Mouse (Mus musculus) neural tube, embryonic 11.5 days (tissue): ENCODE results near the gene Zzef1. TPM values are rescaled to one million over a fixed set of nuclear protein-coding genes. Genes with fewer than 3 reads are reported as not detected.

Source experiments
- ATAC-seq: fragments of 200-750 bp; cut with Nextera tagmentation; 2 replicates; pipeline ENCODE4 v1.8.0; 2017; ENCODE audit warnings: moderate number of reproducible peaks, mild to moderate bottlenecking, moderate TSS enrichment, moderate library complexity; ENCODE audit not compliant: insufficient read depth, low FRiP score, low TSS enrichment
- DNase-seq: peaks from one replicate; pipeline ENCODE4 v3.0.0-alpha.2; 2015; ENCODE audit warnings: low spot score
- H3K27ac ChIP-seq: fragments of 300-500 bp; sonication (generic); 2 replicates; pipeline ENCODE4 v1.5.1; 2014; ENCODE audit warnings: low read depth, mild to moderate bottlenecking, low read length
- H3K27me3 ChIP-seq: fragments of 300-500 bp; sonication (generic); 2 replicates; pipeline ENCODE4 v1.6.1; 2014; ENCODE audit warnings: mild to moderate bottlenecking, low read length, mixed read lengths; ENCODE audit not compliant: control insufficient read depth, insufficient read depth
- H3K36me3 ChIP-seq: fragments of 300-500 bp; sonication (generic); 2 replicates; pipeline ENCODE4 v1.6.1; 2014; ENCODE audit warnings: mild to moderate bottlenecking, low read length, moderate library complexity, mixed read lengths; ENCODE audit not compliant: control insufficient read depth, insufficient read depth
- H3K4me1 ChIP-seq: fragments of 300-500 bp; sonication (generic); 2 replicates; pipeline ENCODE4 v1.6.1; 2014; ENCODE audit warnings: low read length, mixed read lengths; ENCODE audit not compliant: control insufficient read depth, insufficient read depth
- H3K4me2 ChIP-seq: fragments of 300-500 bp; sonication (generic); 2 replicates; pipeline ENCODE4 v1.6.1; 2014; ENCODE audit warnings: low read depth, mild to moderate bottlenecking, moderate library complexity
- H3K4me3 ChIP-seq: fragments of 300-500 bp; sonication (generic); 2 replicates; pipeline ENCODE4 v1.5.1; 2014; ENCODE audit warnings: low read depth, low read length
- H3K9ac ChIP-seq: fragments of 300-500 bp; sonication (generic); 2 replicates; pipeline ENCODE4 v1.6.1; 2014; ENCODE audit warnings: mild to moderate bottlenecking, low read length
- H3K9me3 ChIP-seq: fragments of 300-500 bp; sonication (generic); 2 replicates; pipeline ENCODE4 v1.6.1; 2016; ENCODE audit warnings: low read length; ENCODE audit not compliant: control insufficient read depth
- WGBS: fragments of 180-500 bp; shearing (Covaris S2); extraction: QIAGEN DNeasy Blood & Tissue Kit; methylation state at CpG from one replicate; pipeline ENCODE4 v1.1.7; 2014; 5-methylcytosine and 5-hydroxymethylcytosine counted together
- polyA plus RNA-seq: library from polyadenylated mRNA; unstranded; fragments of >200 nt; fragmentation: Nextera tagmentation; extraction: Ambion mirVana; gene quantifications from 2 replicates; pipeline ENCODE4 v1.2.1, GENCODE M21; 2014

Gene Zzef1
- polyA plus RNA-seq, 1 experiment from 2014 or later, result 10.6 TPM

GRCm38 (mm10) chr11:72847831-72848628 is 52.0 kb downstream of the Zzef1 start:
- ATAC-seq, result no peak
- H3K27me3 ChIP-seq, result no peaks in the 10 kb centered on the region

GRCm38 (mm10) chr11:72850419-72851131 is 54.5 kb downstream of the Zzef1 start:
- ATAC-seq, result no peak
- DNase-seq, result no peak
- Histone ChIP-seq H3K36me3 (peaks cover 2% of the 10 kb centered on the region), H3K4me1 (no peaks in the 10 kb centered on the region), H3K27ac (no peak overlapping the region), H3K9me3 (no peaks in the 10 kb centered on the region), H3K27me3 (no peaks in the 10 kb centered on the region), H3K4me2 (no peak overlapping the region), H3K4me3 (no peak overlapping the region), H3K9ac (no peak overlapping the region)
- WGBS, result 89% methylated on average over 9 of the region's 9 CpGs

More at GRCm38 (mm10) chr11:72847831-72848628, 52.0 kb downstream of the Zzef1 start:
- Histone ChIP-seq H3K4me1 (no peaks in the 10 kb centered on the region), H3K4me2 (no peak overlapping the region), H3K27ac (no peak overlapping the region), H3K9me3 (no peaks in the 10 kb centered on the region), H3K36me3 (peaks cover 2% of the 10 kb centered on the region), H3K4me3 (no peak overlapping the region), H3K9ac (no peak overlapping the region)
- 88% methylated on average over 1 of the region's 1 CpGs for WGBS
- no peak for DNase-seq

- peaks cover 2% of the 10 kb centered on the region for H3K36me3 ChIP-seq
- H3K27ac ChIP-seq, result no peak overlapping the region
- H3K9ac ChIP-seq, result no peak overlapping the region
- no peaks in the 10 kb centered on the region for H3K27me3 ChIP-seq
- WGBS, result 91% methylated on average over 4 of the region's 4 CpGs
- no peak for DNase-seq
- ATAC-seq, result no peak
- H3K4me1 ChIP-seq, result no peaks in the 10 kb centered on the region
- no peak overlapping the region for H3K4me3 ChIP-seq
- H3K9me3 ChIP-seq, result no peaks in the 10 kb centered on the region
- H3K4me2 ChIP-seq, result no peak overlapping the region
Observed at GRCm38 (mm10) chr11:72851214-72851613, 55.2 kb downstream of the Zzef1 start.

GRCm38 (mm10) chr11:72852122-72852521 is 56.1 kb downstream of the Zzef1 start:
- DNase-seq (no peak), ATAC-seq (no peak)
- Histone ChIP-seq H3K4me3 (no peak overlapping the region), H3K4me2 (no peak overlapping the region), H3K27me3 (no peaks in the 10 kb centered on the region), H3K36me3 (no peaks in the 10 kb centered on the region; the same call in 1 of the 2 replicates), H3K27ac (no peak overlapping the region), H3K9ac (no peak overlapping the region), H3K9me3 (no peaks in the 10 kb centered on the region), H3K4me1 (no peaks in the 10 kb centered on the region)
- 95% methylated on average over 1 of the region's 1 CpGs for WGBS

GRCm38 (mm10) chr11:72853086-72853485 is 57.1 kb downstream of the Zzef1 start:
- H3K4me3 ChIP-seq, result no peak overlapping the region
- no peaks in the 10 kb centered on the region; the same call in 1 of the 2 replicates for H3K36me3 ChIP-seq
- ATAC-seq (no peak), DNase-seq (no peak)
- 84% methylated on average over 4 of the region's 4 CpGs for WGBS
- no peaks in the 10 kb centered on the region for H3K27me3 ChIP-seq
- H3K4me2 ChIP-seq, result no peak overlapping the region
- no peaks in the 10 kb centered on the region for H3K9me3 ChIP-seq
- H3K27ac ChIP-seq, result no peak overlapping the region
- H3K4me1 ChIP-seq, result no peaks in the 10 kb centered on the region
- H3K9ac ChIP-seq, result no peak overlapping the region

- H3K36me3 ChIP-seq, result no peaks in the 10 kb centered on the region; the same call in 1 of the 2 replicates
- 91% methylated on average over 3 of the region's 3 CpGs for WGBS
- DNase-seq (no peak), ATAC-seq (no peak)
- no peaks in the 10 kb centered on the region for H3K27me3 ChIP-seq
- H3K4me2 ChIP-seq, result no peak overlapping the region
- no peak overlapping the region for H3K27ac ChIP-seq
- H3K9ac ChIP-seq, result no peak overlapping the region
- no peak overlapping the region for H3K4me3 ChIP-seq
- H3K4me1 ChIP-seq, result no peaks in the 10 kb centered on the region
- H3K9me3 ChIP-seq, result no peaks in the 10 kb centered on the region
Observed at GRCm38 (mm10) chr11:72854251-72854650, 58.2 kb downstream of the Zzef1 start.

GRCm38 (mm10) chr11:72856764-72857163 is 60.7 kb downstream of the Zzef1 start:
- Histone ChIP-seq H3K4me3 (no peak overlapping the region), H3K9me3 (no peaks in the 10 kb centered on the region), H3K4me1 (no peaks in the 10 kb centered on the region), H3K27me3 (no peaks in the 10 kb centered on the region), H3K9ac (no peak overlapping the region), H3K27ac (no peak overlapping the region), H3K36me3 (no peaks in the 10 kb centered on the region), H3K4me2 (no peak overlapping the region)
- DNase-seq (no peak), ATAC-seq (no peak)
- 95% methylated on average over 2 of the region's 2 CpGs for WGBS

- H3K27ac ChIP-seq, result no peak overlapping the region
- no peaks in the 10 kb centered on the region for H3K36me3 ChIP-seq
- no peak for ATAC-seq
Observed at GRCm38 (mm10) chr11:72861236-72861635, 65.2 kb downstream of the Zzef1 start.

GRCm38 (mm10) chr11:72866446-72866845 is 70.4 kb downstream of the Zzef1 start:
- no peaks in the 10 kb centered on the region for H3K36me3 ChIP-seq

More at GRCm38 (mm10) chr11:72861236-72861635, 65.2 kb downstream of the Zzef1 start:
- WGBS, result 91% methylated on average over 3 of the region's 3 CpGs
- H3K9ac ChIP-seq, result no peak overlapping the region
- no peaks in the 10 kb centered on the region for H3K4me1 ChIP-seq
- no peak overlapping the region for H3K4me3 ChIP-seq
- H3K9me3 ChIP-seq, result no peaks in the 10 kb centered on the region
- no peak overlapping the region for H3K4me2 ChIP-seq
- no peaks in the 10 kb centered on the region for H3K27me3 ChIP-seq
- no peak for DNase-seq

More at GRCm38 (mm10) chr11:72866446-72866845, 70.4 kb downstream of the Zzef1 start:
- no peak overlapping the region for H3K4me3 ChIP-seq
- H3K9ac ChIP-seq, result no peak overlapping the region
- H3K27me3 ChIP-seq, result no peaks in the 10 kb centered on the region
- 89% methylated on average over 7 of the region's 7 CpGs for WGBS
- no peak overlapping the region for H3K4me2 ChIP-seq
- H3K9me3 ChIP-seq, result no peaks in the 10 kb centered on the region
- no peak for ATAC-seq
- DNase-seq, result no peak
- no peaks in the 10 kb centered on the region for H3K4me1 ChIP-seq
- no peak overlapping the region for H3K27ac ChIP-seq
